Mouse (Mus musculus) bone marrow macrophage, adult 2 months (primary cell): ENCODE data around the gene Epdr1. TPM values are rescaled to one million over a fixed set of nuclear protein-coding genes. Genes with fewer than 3 reads are reported as not detected.
A peak's percentile ranks its signal among the peaks of the same experiment; 100 is the strongest.

Experiments
- H3K27ac ChIP-seq: 2 replicates; pipeline ENCODE4 v1.5.1; 2012; ENCODE audit warnings: low read depth, low read length; ENCODE audit not compliant: insufficient read depth
- H3K4me1 ChIP-seq: 2 replicates; pipeline ENCODE4 v1.6.1; 2012; ENCODE audit warnings: low read length; ENCODE audit not compliant: control insufficient read depth, insufficient read depth
- H3K4me3 ChIP-seq: 2 replicates; pipeline ENCODE4 v1.5.1; 2012; ENCODE audit warnings: mild to moderate bottlenecking, low read length, moderate library complexity; ENCODE audit not compliant: insufficient read depth
- CTCF ChIP-seq: IDR thresholded peaks from 2 replicates; pipeline ENCODE4 v1.5.1; 2012; ENCODE audit warnings: low read depth, mild to moderate bottlenecking, low read length, moderate library complexity
- POLR2A ChIP-seq: IDR thresholded peaks from 2 replicates; pipeline ENCODE4 v1.6.1; 2012; ENCODE audit warnings: mild to moderate bottlenecking, low read depth, low read length, borderline replicate concordance
- polyA plus RNA-seq: library from polyadenylated mRNA; stranded (reverse); fragments of >200 nt; gene quantifications from 2 replicates; pipeline ENCODE4 v1.2.4, GENCODE M21; 2012; ENCODE audit not compliant: missing spikeins, insufficient read depth, insufficient read length

The Epdr1 gene
- 0.38 TPM in 1 of 2 replicates, not detected in the other for polyA plus RNA-seq

- H3K4me3 ChIP-seq = peak within 1 kb of the TSS; percentile 75
- no peaks in the 10 kb centered on the region for H3K4me1 ChIP-seq
- peak; percentile 32 for TF ChIP-seq CTCF
- TF ChIP-seq POLR2A = no peak
- no peak within 1 kb of the TSS for H3K27ac ChIP-seq
Observed at GRCm38 (mm10) chr13:19619216-19619927, at the start of gene Epdr1. Gene Epdr1 (minus strand): TSS chr13:19619927.

- no peaks in the 10 kb centered on the region for H3K4me1 ChIP-seq
- TF ChIP-seq POLR2A = no peak
- no peak for TF ChIP-seq CTCF
- H3K27ac ChIP-seq = no peak overlapping the region
- no peak overlapping the region for H3K4me3 ChIP-seq
Observed at GRCm38 (mm10) chr13:19668355-19669140, 48.8 kb upstream of the Epdr1 start.

GRCm38 (mm10) chr13:19652405-19652804 is 32.7 kb upstream of the Epdr1 start:
- Histone ChIP-seq H3K27ac (no peak overlapping the region), H3K4me1 (no peaks in the 10 kb centered on the region), H3K4me3 (no peak overlapping the region)
- no peak for TF ChIP-seq POLR2A
- no peak for TF ChIP-seq CTCF

- no peak overlapping the region for H3K27ac ChIP-seq
- H3K4me3 ChIP-seq = no peak overlapping the region
- TF ChIP-seq CTCF (no peak), POLR2A (no peak)
- H3K4me1 ChIP-seq = no peaks in the 10 kb centered on the region
Observed at GRCm38 (mm10) chr13:19649824-19650223, 30.1 kb upstream of the Epdr1 start.

- Histone ChIP-seq H3K4me3 (no peak overlapping the region), H3K4me1 (no peaks in the 10 kb centered on the region), H3K27ac (no peak overlapping the region)
- no peak for TF ChIP-seq CTCF
- no peak for TF ChIP-seq POLR2A
Observed at GRCm38 (mm10) chr13:19644225-19644624, 24.5 kb upstream of the Epdr1 start.

- no peak overlapping the region for H3K4me3 ChIP-seq
- no peak for TF ChIP-seq CTCF
- TF ChIP-seq POLR2A = no peak
- no peak overlapping the region for H3K27ac ChIP-seq
- H3K4me1 ChIP-seq = no peaks in the 10 kb centered on the region
Observed at GRCm38 (mm10) chr13:19643519-19643918, 23.8 kb upstream of the Epdr1 start.

- no peaks in the 10 kb centered on the region for H3K4me1 ChIP-seq
- no peak overlapping the region for H3K27ac ChIP-seq
- TF ChIP-seq POLR2A (no peak), CTCF (no peak)
- no peak overlapping the region for H3K4me3 ChIP-seq
Observed at GRCm38 (mm10) chr13:19640203-19640851, 20.6 kb upstream of the Epdr1 start.

- TF ChIP-seq CTCF (no peak), POLR2A (no peak)
- Histone ChIP-seq H3K4me3 (no peak overlapping the region), H3K4me1 (no peaks in the 10 kb centered on the region), H3K27ac (no peak overlapping the region)
Observed at GRCm38 (mm10) chr13:19636131-19636530, 16.4 kb upstream of the Epdr1 start.

GRCm38 (mm10) chr13:19630768-19631709 is 11.3 kb upstream of the Epdr1 start:
- TF ChIP-seq CTCF = no peak
- no peak for TF ChIP-seq POLR2A
- Histone ChIP-seq H3K4me1 (no peaks in the 10 kb centered on the region), H3K4me3 (no peak overlapping the region), H3K27ac (no peak overlapping the region)
